Mouse (Mus musculus) heart, embryonic 16.5 days (tissue): ENCODE measurements around the gene Anapc2. TPM values are rescaled to one million over a fixed set of nuclear protein-coding genes. Genes with fewer than 3 reads are reported as not detected.

Experiments
- ATAC-seq: fragments of 200-750 bp; cut with Nextera tagmentation; replicated peaks from 2 replicates; pipeline ENCODE4 v1.8.0; 2017; ENCODE audit warnings: moderate number of reproducible peaks; ENCODE audit not compliant: insufficient read depth, low FRiP score; ENCODE audit errors: extremely low read depth
- H3K27ac ChIP-seq: fragments of 300-500 bp; sonication (generic); 2 replicates; pipeline ENCODE4 v1.5.1; 2014; ENCODE audit warnings: mild to moderate bottlenecking, low read length, control low read depth, moderate library complexity
- H3K27me3 ChIP-seq: fragments of 300-500 bp; sonication (generic); 2 replicates; pipeline ENCODE4 v1.6.1; 2014; ENCODE audit warnings: low read length, mixed read lengths; ENCODE audit not compliant: control insufficient read depth, insufficient read depth
- H3K36me3 ChIP-seq: fragments of 300-500 bp; sonication (generic); 2 replicates; pipeline ENCODE4 v1.6.1; 2014; ENCODE audit not compliant: control insufficient read depth, insufficient read depth
- H3K4me1 ChIP-seq: fragments of 300-500 bp; sonication (generic); 2 replicates; pipeline ENCODE4 v1.6.1; 2014; ENCODE audit warnings: low read length, mixed read lengths; ENCODE audit not compliant: control insufficient read depth, insufficient read depth
- H3K4me2 ChIP-seq: fragments of 300-500 bp; sonication (generic); 2 replicates; pipeline ENCODE4 v1.6.1; 2014; ENCODE audit warnings: low read depth, mild to moderate bottlenecking, control low read depth, low read length
- H3K4me3 ChIP-seq: fragments of 300-500 bp; sonication (generic); 2 replicates; pipeline ENCODE4 v1.5.1; 2014; ENCODE audit warnings: mild to moderate bottlenecking, control low read depth, low read length
- H3K9ac ChIP-seq: fragments of 300-500 bp; sonication (generic); 2 replicates; pipeline ENCODE4 v1.6.1; 2014; ENCODE audit warnings: low read length, control low read depth
- H3K9me3 ChIP-seq: fragments of 300-500 bp; sonication (generic); replicated peaks from 2 replicates; pipeline ENCODE4 v1.6.1; 2016; ENCODE audit warnings: low read length; ENCODE audit not compliant: control insufficient read depth
- WGBS: fragments of 180-500 bp; shearing (Covaris S2); extraction: QIAGEN DNeasy Blood & Tissue Kit; methylation state at CpG from one replicate; pipeline ENCODE4 v1.1.7; 2014; 5-methylcytosine and 5-hydroxymethylcytosine counted together
- polyA plus RNA-seq: library from polyadenylated mRNA; unstranded; fragments of >200 nt; fragmentation: Nextera tagmentation; extraction: Ambion mirVana; gene quantifications from 2 replicates; pipeline ENCODE4 v1.2.1, GENCODE M21; 2015

Gene Anapc2
- polyA plus RNA-seq, 1 experiment from 2014 or later, result 80.5 TPM

- no peak for ATAC-seq
- Histone ChIP-seq H3K9me3 (no peaks in the 10 kb centered on the region), H3K4me3 (no peak overlapping the region), H3K4me1 (peaks cover 13% of the 10 kb centered on the region), H3K36me3 (no peaks in the 10 kb centered on the region), H3K27ac (no peak overlapping the region), H3K27me3 (peaks cover 16% of the 10 kb centered on the region; the same call in 1 of the 2 replicates), H3K4me2 (no peak overlapping the region), H3K9ac (no peak overlapping the region)
Measured at GRCm38 (mm10) chr2:25238106-25238505, 34.2 kb upstream of the Anapc2 start.

DNA sequence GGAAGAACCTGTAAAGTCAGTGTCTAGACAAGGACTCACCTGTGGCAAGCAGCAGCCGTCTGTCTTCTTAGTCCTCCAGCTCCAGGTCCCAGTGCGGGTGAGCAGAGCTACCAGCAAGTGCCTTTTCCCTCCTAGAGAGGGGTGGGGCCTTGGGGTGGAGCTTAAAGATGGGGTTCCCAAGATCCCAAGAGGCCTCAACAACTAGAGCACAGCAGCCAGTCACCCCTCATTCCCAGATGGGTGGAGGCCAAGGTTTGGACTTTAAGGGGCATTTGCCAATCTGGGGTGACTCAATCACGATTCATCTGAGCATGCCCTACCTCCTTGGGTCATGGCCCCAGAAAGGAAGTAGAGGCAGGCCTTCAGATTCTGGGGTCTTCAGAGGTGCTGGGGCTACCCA is 32.5 kb upstream of the Anapc2 start:
- no peak overlapping the region for H3K27ac ChIP-seq
- H3K4me1 ChIP-seq, result peaks cover 13% of the 10 kb centered on the region
- no peak for ATAC-seq
- no peak overlapping the region for H3K4me2 ChIP-seq
- peaks cover 20% of the 10 kb centered on the region; the same call in 1 of the 2 replicates for H3K27me3 ChIP-seq
- no peaks in the 10 kb centered on the region for H3K36me3 ChIP-seq
- no peak overlapping the region for H3K4me3 ChIP-seq
- no peaks in the 10 kb centered on the region for H3K9me3 ChIP-seq
- H3K9ac ChIP-seq, result no peak overlapping the region
- 81% methylated on average over 3 of the region's 3 CpGs for WGBS

- ATAC-seq, result no peak
- H3K27ac ChIP-seq, result 0 out of 2 replicates have a peak overlapping the region, but pooled peaks have one; percentile 9
- H3K4me2 ChIP-seq, result peak overlapping the region; percentile 71
- H3K4me1 ChIP-seq, result peaks cover 13% of the 10 kb centered on the region
- no peaks in the 10 kb centered on the region; the same call in 1 of the 2 replicates for H3K36me3 ChIP-seq
- peak overlapping the region; percentile 49 for H3K4me3 ChIP-seq
- peak overlapping the region; percentile 60 for H3K9ac ChIP-seq
- H3K27me3 ChIP-seq, result peaks cover 20% of the 10 kb centered on the region; the same call in 1 of the 2 replicates
- 57% methylated on average over 8 of the region's 8 CpGs for WGBS
- no peaks in the 10 kb centered on the region for H3K9me3 ChIP-seq
Measured at GRCm38 (mm10) chr2:25240310-25240709, 32.0 kb upstream of the Anapc2 start.

DNA sequence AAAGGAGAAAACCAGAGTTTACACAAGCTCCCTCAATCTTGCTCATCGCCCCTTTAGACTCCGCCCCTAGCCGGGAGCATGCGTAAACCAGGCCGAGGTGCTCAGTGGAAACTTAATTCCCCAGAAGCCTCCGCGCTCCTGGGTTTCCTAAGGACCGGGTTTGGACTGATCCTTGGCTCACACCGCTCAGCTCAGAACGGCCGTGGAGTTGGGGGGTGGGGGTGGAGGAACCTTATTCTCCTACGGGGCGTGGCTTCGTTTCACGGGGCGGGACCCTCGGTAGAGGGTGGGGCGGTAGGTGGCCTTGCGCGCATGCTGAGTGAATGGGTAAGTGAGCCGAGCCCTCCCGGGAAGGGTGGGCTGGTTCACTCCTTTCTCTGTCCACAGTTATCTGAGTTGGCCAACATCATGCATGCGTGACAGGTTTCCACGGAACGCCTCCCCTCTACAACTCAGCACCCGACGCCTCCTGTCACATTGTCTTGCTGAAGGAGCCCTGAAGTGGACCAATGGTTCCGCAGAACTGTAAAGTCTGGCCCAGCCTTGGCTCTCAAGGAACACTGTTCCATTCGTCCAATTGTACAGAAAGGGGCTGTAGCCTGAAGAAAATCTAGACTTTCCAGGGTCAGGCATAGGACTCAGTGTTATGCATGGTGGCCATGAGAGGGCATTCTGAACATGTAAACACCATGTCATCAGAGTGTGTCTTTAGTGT is 31.4 kb upstream of the Anapc2 start:
- H3K36me3 ChIP-seq, result peaks cover 4% of the 10 kb centered on the region; the same call in 1 of the 2 replicates
- peak overlapping the region; percentile 71 for H3K4me2 ChIP-seq
- peak overlapping the region; percentile 60 for H3K9ac ChIP-seq
- H3K27ac ChIP-seq, result no peak overlapping the region
- peaks cover 13% of the 10 kb centered on the region for H3K4me1 ChIP-seq
- H3K4me3 ChIP-seq, result peak overlapping the region; percentile 49
- 1% methylated on average over 29 of the region's 29 CpGs for WGBS
- no peaks in the 10 kb centered on the region for H3K9me3 ChIP-seq
- peak; percentile 75 for ATAC-seq
- peaks cover 18% of the 10 kb centered on the region; the same call in 1 of the 2 replicates for H3K27me3 ChIP-seq

DNA sequence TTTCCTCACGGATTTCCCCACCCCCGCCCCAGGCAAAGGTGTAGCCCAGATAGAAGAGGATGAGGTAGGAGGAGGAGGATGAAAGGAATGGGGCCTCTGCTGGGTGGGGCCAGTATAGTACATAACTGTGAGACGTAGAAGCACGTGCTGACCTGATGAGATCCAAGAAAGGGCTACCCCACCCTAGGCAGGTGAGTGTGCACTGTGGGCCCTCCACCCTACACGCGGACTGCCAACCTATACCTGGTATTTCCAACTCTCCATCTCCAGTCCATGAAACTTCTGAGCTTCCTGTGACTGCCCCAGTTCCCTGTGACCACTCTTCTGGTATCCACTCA is 30.9 kb upstream of the Anapc2 start:
- peaks cover 16% of the 10 kb centered on the region; the same call in 1 of the 2 replicates for H3K27me3 ChIP-seq

GRCm38 (mm10) chr2:25242101-25242506 is 30.2 kb upstream of the Anapc2 start, which contains the start of the genes Rnf208 and Cysrt1:
Gene Rnf208 (plus strand): TSS chr2:25242255.
Gene Cysrt1 (minus strand): TSS chr2:25242452.
- H3K27ac ChIP-seq, result no peak within 1 kb of the TSS
- under 1% methylated on average over 47 of the region's 59 CpGs for WGBS
- ATAC-seq, result no peak

More for the DNA sequence above, 30.9 kb upstream of the Anapc2 start:
- no peak overlapping the region for H3K27ac ChIP-seq
- H3K4me1 ChIP-seq, result peaks cover 13% of the 10 kb centered on the region
- peak overlapping the region; percentile 62 for H3K4me3 ChIP-seq
- no peak overlapping the region for H3K9ac ChIP-seq
- peaks cover 4% of the 10 kb centered on the region; the same call in 1 of the 2 replicates for H3K36me3 ChIP-seq
- ATAC-seq, result no peak
- H3K4me2 ChIP-seq, result peak overlapping the region; percentile 95
- 14% methylated on average over 6 of the region's 6 CpGs for WGBS
- no peaks in the 10 kb centered on the region for H3K9me3 ChIP-seq

GRCm38 (mm10) chr2:25243342-25243741 is 28.9 kb upstream of the Anapc2 start:
- no peak overlapping the region for H3K9ac ChIP-seq
- no peak overlapping the region for H3K4me2 ChIP-seq
- H3K27ac ChIP-seq, result no peak overlapping the region
- H3K27me3 ChIP-seq, result peaks cover 16% of the 10 kb centered on the region; the same call in 1 of the 2 replicates
- peaks cover 4% of the 10 kb centered on the region for H3K36me3 ChIP-seq
- WGBS, result 63% methylated on average over 8 of the region's 8 CpGs
- H3K4me1 ChIP-seq, result peaks cover 13% of the 10 kb centered on the region
- no peak for ATAC-seq
- no peaks in the 10 kb centered on the region for H3K9me3 ChIP-seq
- H3K4me3 ChIP-seq, result no peak overlapping the region

More at GRCm38 (mm10) chr2:25242101-25242506, 30.2 kb upstream of the Anapc2 start, which contains the start of the genes Rnf208 and Cysrt1:
- Histone ChIP-seq H3K4me1 (peaks cover 13% of the 10 kb centered on the region), H3K4me2 (peak within 1 kb of the TSS; percentile 95), H3K4me3 (peak within 1 kb of the TSS; percentile 62), H3K9me3 (no peaks in the 10 kb centered on the region), H3K36me3 (peaks cover 4% of the 10 kb centered on the region; the same call in 1 of the 2 replicates), H3K27me3 (peaks cover 16% of the 10 kb centered on the region; the same call in 1 of the 2 replicates), H3K9ac (peak within 1 kb of the TSS; percentile 68)

- Histone ChIP-seq H3K27ac (no peak overlapping the region), H3K36me3 (peaks cover 7% of the 10 kb centered on the region), H3K4me3 (no peak overlapping the region), H3K9ac (no peak overlapping the region), H3K4me1 (peaks cover 13% of the 10 kb centered on the region), H3K9me3 (no peaks in the 10 kb centered on the region), H3K4me2 (no peak overlapping the region), H3K27me3 (peaks cover 16% of the 10 kb centered on the region; the same call in 1 of the 2 replicates)
- 87% methylated on average over 4 of the region's 4 CpGs for WGBS
- no peak for ATAC-seq
Measured at GRCm38 (mm10) chr2:25244144-25244543, 28.1 kb upstream of the Anapc2 start.
